Mouse (Mus musculus) spleen, postnatal 4 days (tissue): ENCODE results near the gene Vax2.
A peak's percentile ranks its signal among the peaks of the same experiment; 100 is the strongest.

Source experiments
- DNase-seq, 2 experiments: peaks; one replicate each; pipeline ENCODE4 v3.0.0; 2022; ENCODE audit warnings: low spot score in 2 of 2

Vax2 gene

DNA sequence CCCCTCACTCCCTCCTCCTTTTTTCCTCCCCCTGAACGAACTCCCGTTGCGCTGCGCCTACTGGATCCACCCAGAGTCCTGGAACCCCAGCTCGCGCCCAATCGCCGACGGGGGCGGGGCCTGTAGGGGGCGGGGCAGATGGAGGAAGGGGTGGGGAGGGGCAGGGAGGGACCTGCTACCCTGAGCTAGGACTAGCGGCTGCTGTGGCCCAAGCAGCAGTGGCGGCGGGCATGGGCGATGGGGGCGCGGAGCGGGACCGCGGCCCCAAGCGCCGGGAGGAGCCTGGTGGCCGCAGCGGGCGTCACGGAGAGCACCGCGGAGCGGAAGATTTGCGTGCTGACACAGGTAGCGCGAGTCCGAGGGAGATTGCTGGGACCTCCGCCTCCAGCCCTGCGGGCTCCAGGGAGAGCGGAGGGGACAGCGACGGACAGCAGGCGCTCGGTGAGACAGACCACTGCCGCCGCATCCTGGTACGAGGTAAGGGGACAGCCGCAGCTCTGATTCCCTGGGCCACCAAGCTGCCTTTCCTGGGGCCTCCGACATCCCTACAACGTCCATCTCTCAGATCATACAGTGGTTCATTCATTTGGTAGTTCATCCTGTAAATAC is at the start of gene Vax2:
Gene Vax2, plus strand, starts transcription at position 198 of the 609 bp plus-strand sequence.
- peak in 1 of 2 experiments; percentile 40 for DNase-seq

DNA sequence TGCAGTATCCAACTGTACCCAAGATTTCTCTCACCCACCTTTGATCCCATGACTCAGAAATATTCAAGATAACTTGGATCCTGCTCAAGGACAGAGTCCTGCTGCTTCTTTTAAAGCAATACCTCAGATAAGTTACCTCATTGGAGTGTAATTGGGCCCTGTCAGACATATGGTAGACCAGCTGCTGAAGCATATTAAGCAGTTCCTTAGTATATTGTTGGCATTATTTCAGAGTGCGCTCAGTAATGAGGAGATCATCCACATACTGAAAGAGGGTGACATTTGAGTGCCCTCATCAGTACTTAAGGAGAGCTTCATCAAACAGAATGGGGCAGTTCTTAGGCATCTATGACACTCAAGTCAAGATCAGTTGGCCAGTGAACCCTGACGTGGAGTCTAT is 46.1 kb upstream of the Vax2 start:
- DNase-seq: no peak

DNA sequence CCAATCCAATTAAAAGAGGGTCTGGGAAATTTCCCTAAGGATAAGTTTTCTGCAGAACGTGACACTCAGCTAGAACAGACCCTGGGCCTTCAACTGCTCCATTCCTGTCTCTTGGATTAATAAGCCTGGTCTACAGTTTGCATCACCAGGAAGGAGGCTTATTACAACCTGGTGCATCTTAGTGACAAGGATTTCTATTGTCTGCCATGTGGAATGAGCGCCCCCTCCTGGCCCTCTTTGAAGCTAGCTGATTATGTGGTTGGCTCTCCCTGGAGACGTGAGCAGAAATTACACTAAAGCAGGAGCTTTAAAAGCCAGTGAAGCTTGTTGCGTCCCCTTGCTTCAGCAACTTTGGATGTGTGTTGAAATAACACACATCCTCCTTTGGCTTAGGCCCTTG is 37.7 kb upstream of the Vax2 start:
- peak; percentile 50 to 83 for DNase-seq

DNA sequence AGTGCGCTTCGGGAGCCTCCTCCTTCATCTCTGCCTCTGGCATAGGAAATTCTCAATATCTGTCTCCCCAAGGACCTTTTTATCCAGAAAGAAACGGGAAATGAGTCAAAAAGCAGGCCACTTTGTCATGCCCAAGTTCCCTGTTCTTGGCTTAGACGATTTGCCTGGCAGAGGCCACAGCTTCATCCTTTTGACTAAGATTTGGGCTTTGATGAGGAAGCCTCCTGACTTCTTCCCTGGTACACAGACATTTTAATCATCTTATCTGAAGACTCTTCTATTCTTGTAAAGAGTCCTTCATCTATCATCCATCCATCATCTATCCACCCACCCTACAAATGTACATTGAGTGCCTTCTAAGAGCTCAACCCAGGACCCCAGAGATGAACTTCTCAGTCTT is 33.3 kb upstream of the Vax2 start, which contains the start of gene Cd207:
Gene Cd207, minus strand, starts transcription at position 101 of the 400 bp plus-strand sequence.
- no peak for DNase-seq

DNA sequence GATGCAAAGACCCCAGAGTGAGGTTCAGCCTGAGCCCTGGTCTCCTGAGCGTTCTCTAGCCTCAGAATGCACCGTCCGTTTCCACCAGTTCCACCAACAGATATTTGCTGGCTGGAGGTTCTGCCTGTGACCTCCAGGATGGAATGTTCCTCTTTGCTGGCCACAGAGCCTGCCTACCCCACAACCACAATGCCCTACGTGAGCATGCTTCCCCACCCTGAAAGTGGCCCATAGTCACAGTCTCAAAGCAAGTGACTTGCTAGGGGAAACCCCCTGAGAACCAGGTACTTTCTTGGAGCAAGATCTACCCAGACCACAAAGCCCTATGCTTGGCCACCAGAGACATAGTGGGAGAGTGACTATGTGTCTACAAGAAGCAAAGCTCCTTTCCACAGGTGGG is 21.7 kb upstream of the Vax2 start:
- DNase-seq: no peak

DNA sequence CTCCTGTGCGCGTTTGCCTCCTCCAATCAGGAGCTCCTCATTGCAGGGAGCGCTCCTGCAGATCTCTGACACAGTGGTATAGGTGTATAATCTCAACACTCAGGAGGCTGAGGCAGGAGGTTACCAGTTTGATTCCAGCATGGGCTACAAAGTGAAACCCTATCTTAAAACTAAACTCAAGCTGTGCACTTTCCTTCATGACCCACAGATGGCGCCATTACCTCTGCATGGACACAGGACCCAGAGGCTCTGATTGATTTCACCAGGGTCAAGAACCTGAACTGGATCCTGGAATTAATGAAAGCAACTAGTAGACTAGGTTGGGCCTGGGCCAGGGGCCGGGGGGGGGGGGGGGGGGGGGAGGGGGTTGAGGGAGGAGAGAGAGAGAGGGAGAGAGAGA is 20.8 kb upstream of the Vax2 start:
- DNase-seq: peak in 1 of 2 experiments; percentile 72

DNA sequence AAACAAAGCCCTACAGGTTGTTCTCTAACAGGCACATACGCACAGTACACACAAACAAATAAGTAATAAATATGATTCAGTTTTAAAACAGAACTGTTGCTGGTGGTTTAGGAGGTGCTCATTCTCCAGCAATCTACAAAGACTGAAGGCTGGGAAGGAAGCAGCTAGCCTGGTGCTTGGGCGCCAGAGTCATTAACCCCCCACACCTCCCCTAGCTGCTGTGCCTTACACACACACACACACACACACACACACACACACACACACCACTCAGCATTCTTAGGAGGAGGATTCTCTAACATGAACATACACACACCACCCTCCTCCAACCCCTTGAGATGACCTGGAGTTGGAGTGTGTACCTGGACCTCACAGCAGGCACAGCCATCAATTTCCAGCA is 20.1 kb upstream of the Vax2 start:
- no peak for DNase-seq

DNA sequence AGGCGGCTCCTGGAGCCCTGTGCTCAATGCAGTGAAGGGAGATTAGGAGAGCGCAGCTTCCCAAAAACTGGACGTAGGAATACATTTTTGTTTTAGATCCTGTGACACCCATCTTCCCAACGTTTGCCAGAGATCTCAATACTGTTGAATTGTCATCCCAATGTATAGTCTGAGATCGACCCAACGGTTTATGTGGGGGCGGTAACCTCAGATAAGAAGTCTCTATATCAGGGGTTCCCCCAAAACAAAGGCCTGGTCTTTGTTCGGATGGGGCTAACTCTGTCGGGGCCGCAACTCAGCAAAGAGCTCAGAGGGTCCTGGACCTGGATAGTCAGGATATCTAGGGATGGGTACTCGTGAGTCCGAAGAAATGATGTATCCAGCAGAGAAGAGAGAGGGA is 18.1 kb upstream of the Vax2 start:
- no peak for DNase-seq

DNA sequence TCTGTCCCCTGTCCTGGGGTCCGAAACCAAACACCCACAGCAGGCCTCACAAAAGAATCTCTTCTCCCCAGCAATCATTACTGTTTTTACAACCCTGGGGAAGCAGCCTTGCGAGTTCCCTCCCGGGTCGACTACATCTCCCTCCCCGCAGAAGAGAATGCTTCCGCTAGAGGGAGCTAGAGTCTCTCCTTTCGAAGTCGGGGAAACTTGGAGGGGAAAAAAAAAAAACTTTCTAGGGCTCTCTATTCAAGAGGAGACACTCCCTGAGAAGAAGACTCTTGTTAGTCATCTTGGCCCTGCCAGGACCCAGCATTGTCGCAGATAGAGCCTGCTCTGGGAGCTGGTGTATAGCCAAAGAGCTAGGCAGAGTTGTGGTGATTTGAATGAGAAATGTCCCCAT is 17.2 kb upstream of the Vax2 start:
- peak; percentile 36 to 68 for DNase-seq

DNA sequence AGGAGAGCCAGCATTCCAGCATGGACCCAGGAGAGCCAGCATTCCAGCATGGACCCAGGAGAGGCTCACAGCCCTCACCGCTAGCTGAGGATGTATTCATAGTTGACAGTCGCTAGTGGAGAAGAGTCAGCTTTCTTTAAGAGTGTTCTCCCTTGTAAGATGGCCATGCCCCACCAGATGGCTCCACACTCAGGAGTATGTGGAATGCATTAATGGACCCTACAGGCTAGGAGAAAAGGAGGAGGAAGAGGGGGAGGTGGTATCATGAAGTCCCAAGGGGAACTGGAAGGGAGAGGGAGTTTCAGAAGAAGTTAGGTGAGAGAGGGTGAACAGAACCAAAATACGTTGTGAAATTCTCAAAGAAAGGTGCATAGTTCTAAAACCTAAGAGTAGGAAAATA is 15.3 kb upstream of the Vax2 start:
- no peak for DNase-seq

DNA sequence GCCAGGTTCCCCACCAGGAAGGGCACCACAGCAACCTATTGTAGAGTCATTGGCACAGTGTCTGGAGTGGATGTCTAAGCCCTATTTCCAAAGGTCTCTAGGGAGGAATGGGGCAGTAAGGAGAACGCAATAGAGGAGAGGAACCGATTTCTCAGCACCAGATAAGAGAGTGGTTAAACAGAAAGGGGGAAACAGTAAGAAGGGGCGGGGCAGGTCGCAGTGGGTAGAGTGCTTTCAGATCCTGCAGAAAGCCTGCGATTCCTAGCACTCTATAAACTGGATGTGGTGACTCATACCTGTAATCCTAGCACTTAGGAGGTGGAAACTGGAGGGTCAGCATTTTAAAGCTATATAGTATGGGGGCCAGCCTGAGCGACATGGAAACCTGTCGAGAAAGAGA is 14.4 kb upstream of the Vax2 start:
- DNase-seq: no peak

DNA sequence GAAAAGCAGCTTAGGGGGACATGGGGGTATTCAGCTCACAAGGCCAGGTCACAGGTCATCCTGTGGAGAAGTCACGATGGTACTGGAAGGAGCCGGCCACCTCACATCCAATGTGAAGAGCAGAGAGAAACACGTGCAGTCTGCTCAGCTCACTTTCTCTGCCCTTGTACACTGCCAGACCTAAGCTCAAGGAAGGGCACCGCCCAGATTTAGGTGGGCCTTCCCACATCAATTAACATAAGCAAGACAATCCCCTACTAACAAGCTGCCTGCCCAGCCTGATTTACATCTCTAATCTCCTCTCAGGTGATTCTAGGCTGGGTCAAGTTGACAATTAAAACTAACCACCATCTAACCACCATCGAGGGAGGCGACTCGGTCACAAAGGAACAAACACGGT is 13.1 kb upstream of the Vax2 start:
- no peak for DNase-seq

DNA sequence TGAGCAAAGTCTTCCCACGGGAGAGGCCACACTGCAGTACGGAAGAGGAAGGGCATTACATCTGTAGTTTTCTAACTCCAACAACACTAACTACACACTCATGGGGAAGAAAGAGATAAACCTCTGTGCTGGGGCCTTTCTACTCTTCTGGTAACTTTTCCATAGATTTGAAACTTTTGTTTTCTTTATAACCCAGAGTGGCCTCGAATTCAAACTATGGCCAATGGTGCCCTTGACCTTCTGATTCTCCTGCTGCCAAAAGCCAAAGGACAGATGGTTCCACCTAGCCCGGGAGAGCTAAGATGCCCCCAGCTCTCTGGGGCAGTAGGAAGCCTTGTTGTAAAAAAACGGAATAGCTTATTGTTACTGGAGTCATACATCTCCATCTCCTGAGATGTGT is 11.1 kb upstream of the Vax2 start:
- DNase-seq: no peak

DNA sequence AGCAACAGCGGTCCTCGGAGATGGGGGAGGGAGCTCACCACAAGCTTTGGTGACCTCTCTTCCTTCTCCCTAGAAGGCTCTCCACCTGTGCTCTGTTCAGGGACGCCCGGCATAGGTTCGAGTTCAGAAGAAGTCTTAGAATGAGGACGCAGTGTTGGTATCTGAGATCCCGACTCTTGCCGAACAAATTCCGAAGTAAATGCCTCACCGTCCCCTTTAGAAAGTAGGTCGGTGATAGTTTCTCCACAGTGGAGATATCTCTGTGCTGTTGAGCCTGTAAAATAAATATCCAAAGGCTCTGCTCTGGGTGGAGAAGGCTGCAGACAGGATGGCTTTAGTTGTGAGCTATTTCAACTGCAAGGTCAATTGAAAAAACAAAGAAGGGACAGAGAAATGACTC is 10.1 kb upstream of the Vax2 start:
- DNase-seq: no peak

DNA sequence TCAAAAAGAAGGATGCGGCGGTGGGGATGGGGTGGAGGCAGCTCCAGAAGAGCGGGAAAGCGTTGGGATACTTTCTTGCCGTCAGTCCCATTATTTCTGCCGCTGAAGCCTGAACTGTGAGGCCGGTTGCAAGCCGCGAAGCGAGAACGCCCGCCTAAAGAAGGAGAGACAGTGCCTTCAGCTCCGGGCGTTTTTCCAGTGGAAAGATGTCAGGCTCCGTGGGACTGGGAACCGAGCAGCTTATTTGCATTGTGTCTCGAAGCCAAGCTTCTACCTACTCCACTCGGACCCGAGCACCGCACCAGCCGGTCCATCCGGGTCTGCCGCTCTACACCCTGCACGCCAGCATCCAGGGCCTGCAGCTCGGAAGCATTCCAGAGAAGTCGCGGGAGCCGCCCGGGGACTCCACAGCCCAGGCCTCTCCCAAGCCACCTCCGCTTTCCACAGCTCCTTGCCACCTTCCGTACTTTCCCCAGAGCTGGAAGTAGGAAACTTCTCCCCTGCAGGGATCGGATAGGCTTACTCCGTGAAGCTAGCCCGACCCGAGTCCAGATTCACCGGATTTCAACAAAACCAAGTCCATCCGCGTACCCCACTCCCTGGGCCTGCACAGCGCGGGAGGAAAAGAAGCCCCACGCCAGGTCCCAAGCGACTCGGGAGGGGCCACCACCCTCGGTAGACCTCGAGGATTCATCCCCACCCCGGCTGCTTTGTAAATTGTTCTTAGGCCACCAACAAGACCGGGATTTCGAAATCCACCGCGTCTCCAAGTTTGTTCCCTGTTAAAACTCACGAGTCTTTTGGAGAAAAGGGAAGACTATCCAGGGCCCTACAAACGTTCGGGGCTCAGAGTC is 8.7 kb upstream of the Vax2 start:
- no peak for DNase-seq

DNA sequence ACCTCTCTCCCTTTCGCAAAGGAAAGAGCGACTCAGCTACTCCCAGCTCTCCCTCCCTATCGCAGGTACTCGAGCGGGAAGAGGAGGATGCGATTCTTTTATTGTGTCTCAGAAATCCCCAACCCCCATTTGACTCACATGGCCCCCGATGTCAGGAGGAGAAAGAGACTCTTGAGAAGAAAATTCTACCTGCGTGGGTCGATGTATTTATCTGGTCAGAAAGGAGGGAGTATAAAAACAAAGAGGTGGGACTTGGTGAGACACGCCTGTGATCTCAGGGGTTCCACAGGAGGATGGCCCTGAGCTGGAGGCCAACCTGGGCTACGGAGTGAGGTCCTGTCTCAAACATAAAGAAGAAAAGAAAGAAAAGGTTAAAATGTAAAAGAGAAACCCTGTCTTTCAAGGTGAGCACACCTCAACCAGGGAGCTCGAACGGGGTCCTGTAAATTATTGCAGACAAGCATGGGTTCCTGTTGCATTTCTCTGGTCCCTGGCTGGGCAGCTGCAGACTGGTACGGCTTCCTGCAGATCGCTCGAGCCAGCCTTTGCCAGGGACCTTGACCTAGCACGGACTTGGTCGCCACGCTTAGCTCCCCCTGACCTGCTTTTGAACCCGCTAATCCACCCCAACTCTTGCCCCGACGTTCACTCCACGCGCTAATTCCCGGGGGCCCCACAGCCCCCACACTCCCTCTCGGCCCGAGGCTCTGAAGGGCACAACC is 7.9 kb upstream of the Vax2 start:
- no peak for DNase-seq

DNA sequence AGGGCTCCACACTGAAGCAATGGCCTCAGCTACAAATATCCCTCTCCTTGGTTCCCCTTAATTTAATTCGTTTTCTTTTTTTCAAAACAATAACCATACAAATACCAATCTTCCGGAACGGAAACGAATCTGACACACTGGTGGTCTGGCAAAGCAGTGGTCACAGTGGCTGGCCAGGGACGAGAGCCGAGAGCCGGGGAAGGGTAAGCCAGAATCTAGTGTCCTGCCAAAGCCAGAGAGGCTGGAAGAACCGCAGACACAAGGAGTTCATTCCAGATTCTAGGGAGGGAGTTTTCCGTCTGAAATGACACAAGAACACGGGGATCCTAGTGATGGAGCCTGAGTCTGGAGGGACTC is 7.4 kb upstream of the Vax2 start:
- no peak for DNase-seq

DNA sequence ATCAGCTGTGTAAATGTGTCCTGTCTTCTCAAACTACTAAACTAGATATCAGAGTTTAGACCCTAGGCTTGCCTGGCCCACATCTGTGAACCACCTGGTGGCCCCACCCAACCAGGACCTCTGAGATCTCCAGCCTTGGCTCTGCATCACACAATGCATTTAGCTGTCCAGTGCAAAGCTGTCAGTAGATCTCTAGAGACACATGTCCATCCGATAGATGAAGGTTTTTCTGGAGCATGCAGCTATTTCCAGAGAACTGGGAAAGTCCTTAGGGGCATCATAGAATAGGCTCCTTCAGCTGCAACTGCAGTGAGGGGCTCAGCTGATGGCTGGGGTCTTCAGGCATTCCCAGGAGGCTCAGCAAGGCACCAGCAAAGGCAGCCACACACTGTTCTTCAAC is 6.8 kb upstream of the Vax2 start:
- no peak for DNase-seq

DNA sequence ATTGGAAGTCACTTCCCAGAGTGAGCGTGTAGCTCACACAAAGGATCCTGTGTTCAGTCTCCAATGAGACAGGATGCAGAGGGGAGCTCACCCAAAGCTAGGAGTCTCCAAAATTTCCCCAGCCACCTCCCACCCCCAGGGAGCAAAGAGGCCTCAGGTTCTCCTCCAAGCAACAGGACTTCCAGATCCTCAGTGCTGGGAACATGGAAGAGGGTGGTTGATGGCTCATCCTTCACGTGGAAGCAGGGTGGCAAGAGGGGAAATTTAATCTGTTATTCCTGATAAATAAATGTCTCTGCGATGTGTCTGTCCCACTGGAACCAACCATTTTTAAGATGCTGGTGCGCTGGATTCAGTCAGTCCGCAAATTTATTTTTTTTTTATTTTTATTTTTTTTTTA is 6.4 kb upstream of the Vax2 start:
- no peak for DNase-seq

DNA sequence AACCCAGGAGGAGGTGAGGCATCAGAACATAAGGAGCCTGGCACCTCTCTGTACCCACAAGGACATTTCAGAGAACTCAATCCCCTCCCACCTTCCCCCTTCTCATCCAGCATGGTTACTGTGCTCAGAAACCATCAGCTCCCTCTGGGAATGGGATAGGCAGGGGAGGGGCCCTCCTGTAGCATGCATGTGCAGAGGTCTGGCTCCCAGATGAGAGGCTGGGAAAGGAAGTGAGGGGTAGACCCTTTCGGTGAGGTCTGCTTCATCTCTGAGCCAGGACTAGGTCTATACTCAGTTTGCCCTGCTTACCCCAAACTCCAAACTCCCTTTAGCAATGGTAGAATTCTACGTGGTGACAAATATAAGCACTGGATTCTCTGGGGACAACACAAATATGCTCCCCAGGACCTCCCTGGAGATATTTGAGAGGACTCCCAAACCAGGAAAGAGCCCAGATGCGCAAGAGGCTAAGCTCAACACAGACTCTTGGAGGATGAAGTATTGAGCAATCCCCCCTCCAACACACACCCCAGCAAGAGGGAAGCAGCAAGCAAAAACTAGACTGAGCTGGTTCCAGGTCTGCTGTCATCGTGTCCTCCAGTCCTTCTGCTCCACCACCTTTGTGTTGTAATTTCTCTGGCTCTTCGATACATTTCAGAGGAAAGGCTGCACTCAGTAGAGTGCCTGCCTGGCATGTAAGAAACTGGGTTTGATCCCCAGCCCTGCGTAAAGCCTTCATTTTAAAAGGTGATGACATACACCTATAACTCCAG is 3.1 kb upstream of the Vax2 start:
- DNase-seq: no peak

DNA sequence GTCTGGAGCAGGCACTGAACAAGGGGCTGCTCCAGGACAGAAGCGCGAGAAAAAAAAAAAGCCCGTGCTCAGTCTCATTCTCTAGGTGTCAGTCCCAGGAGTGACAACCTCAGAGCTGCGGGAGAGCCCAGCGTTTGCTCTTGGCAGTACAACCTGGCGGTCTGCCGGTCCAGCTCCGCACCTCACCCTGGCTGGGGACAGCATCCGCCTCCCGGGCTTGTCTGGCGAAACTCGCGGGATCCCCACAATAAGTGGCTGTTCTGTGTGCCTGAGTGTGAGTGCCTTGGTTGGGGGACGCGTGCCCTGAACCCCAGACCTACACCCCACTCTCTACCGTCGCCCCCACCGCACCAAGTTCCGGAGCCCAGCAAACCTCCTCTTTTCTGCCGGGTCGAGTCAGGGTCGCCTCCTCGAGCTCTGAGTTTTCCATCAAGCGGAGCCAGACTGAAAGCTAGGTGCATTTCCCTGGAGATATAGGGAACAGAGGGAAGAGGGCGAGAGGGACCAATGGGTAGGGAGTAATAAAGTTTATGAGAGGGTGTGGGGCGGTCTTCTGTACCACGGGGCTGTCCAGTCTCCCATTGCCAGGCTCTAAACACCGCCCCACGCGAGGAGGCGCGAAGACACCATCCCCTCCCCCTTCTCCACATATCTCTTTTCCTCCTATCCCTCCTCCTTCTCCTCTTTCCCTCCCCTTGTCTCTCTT is 550 bp upstream of the Vax2 start:
- DNase-seq: no peak
